Mouse (Mus musculus) R1 (cell line): ENCODE results near the gene Pick1.

Source experiments
- DNase-seq: peaks from one replicate; pipeline ENCODE4 v3.0.0-alpha.2; 2018; ENCODE audit warnings: low read depth, low spot score

Pick1 gene

GRCm38 (mm10) chr15:79229058-79229821 is at the start of gene Pick1, which contains the start of gene Gm49486:
Pick1 (plus strand) TSS chr15:79229173.
Gm49486 (plus strand) TSS chr15:79229391.
- DNase-seq = peak; percentile 96

- DNase-seq = no peak
Observed at GRCm38 (mm10) chr15:79185213-79185612, 43.8 kb upstream of the Pick1 start.

GRCm38 (mm10) chr15:79187819-79188218 is 41.2 kb upstream of the Pick1 start:
- DNase-seq = no peak

- peak; percentile 61 for DNase-seq
Observed at GRCm38 (mm10) chr15:79191426-79191825, 37.5 kb upstream of the Pick1 start.

- no peak for DNase-seq
Observed at GRCm38 (mm10) chr15:79192450-79192849, 36.5 kb upstream of the Pick1 start.

GRCm38 (mm10) chr15:79192885-79193845 is 35.8 kb upstream of the Pick1 start:
- peak; percentile 46 for DNase-seq

GRCm38 (mm10) chr15:79194048-79194447 is 34.9 kb upstream of the Pick1 start:
- DNase-seq = no peak

GRCm38 (mm10) chr15:79194946-79195345 is 34.0 kb upstream of the Pick1 start:
- no peak for DNase-seq

- DNase-seq = no peak
Observed at GRCm38 (mm10) chr15:79195492-79195891, 33.5 kb upstream of the Pick1 start.

- no peak for DNase-seq
Observed at GRCm38 (mm10) chr15:79199390-79199976, 29.5 kb upstream of the Pick1 start.

GRCm38 (mm10) chr15:79201491-79202150 is 27.4 kb upstream of the Pick1 start:
- no peak for DNase-seq

- no peak for DNase-seq
Observed at GRCm38 (mm10) chr15:79202575-79202974, 26.4 kb upstream of the Pick1 start.

- no peak for DNase-seq
Observed at GRCm38 (mm10) chr15:79208211-79208610, 20.8 kb upstream of the Pick1 start.

GRCm38 (mm10) chr15:79208758-79209439 is 20.1 kb upstream of the Pick1 start:
- DNase-seq = peak; percentile 46

- no peak for DNase-seq
Observed at GRCm38 (mm10) chr15:79210357-79210756, 18.6 kb upstream of the Pick1 start.

GRCm38 (mm10) chr15:79212750-79213446 is 16.1 kb upstream of the Pick1 start:
- peak; percentile 81 for DNase-seq

GRCm38 (mm10) chr15:79213591-79213990 is 15.4 kb upstream of the Pick1 start:
- DNase-seq = peak; percentile 49

- DNase-seq = no peak
Observed at GRCm38 (mm10) chr15:79216191-79216590, 12.8 kb upstream of the Pick1 start.

- DNase-seq = no peak
Observed at GRCm38 (mm10) chr15:79219572-79219971, 9.4 kb upstream of the Pick1 start.

- DNase-seq = no peak
Observed at GRCm38 (mm10) chr15:79223641-79224040, 5.3 kb upstream of the Pick1 start.
